Comparison of ENCODE assay signal across 16 mouse cellular contexts in genomic region chr6:73370901-73371300, GRCm38 (mm10).
"Had no signal": no experiment of that assay in that cellular context is flagged by ENCODE, and none has a peak within 500 bp of the region (broad histone marks: within the 10 kb centered on the region; RNA-seq: fewer than 3 reads in every experiment).

No protein-coding gene starts in this region.

- H3K27ac ChIP-seq: neural tube, embryonic 13.5 days; neural tube, embryonic 15.5 days; stomach, embryonic 15.5 days; stomach, postnatal 0 days had no signal

- H3K4me2 ChIP-seq: neural tube, embryonic 13.5 days; neural tube, embryonic 15.5 days; stomach, embryonic 15.5 days had no signal

- H3K27me3 ChIP-seq: neural tube, embryonic 15.5 days; stomach, embryonic 15.5 days had no signal

- H3K4me3 ChIP-seq: neural tube, embryonic 13.5 days; neural tube, embryonic 15.5 days; stomach, embryonic 15.5 days had no signal

- H3K36me3 ChIP-seq: neural tube, embryonic 13.5 days; neural tube, embryonic 15.5 days; stomach, embryonic 15.5 days had no signal

- H3K9ac ChIP-seq: neural tube, embryonic 13.5 days; neural tube, embryonic 15.5 days; stomach, embryonic 15.5 days had no signal

- DNase-seq: retina, postnatal 1 day; right cerebral cortex, adult 18-20 months; right cerebral cortex, postnatal 14 days; right cerebral cortex, postnatal 25 days; right cerebral cortex, postnatal 4 days; spleen, adult 18-20 months; thymus, adult 18-20 months; thymus, adult 2 months; thymus, postnatal 14 days; thymus, postnatal 25 days; thymus, postnatal 36 days; thymus, postnatal 4 days had no signal

- H3K4me1 ChIP-seq: stomach, embryonic 15.5 days had no signal

- H3K9me3 ChIP-seq: neural tube, embryonic 13.5 days; neural tube, embryonic 15.5 days; stomach, embryonic 15.5 days had no signal
